8 mouse cellular contexts compared by ENCODE assay signal in genomic region chr19:44742131-44743020, GRCm38 (mm10). TPM values are rescaled to one million over a fixed set of nuclear protein-coding genes. Genes with fewer than 3 reads are reported as not detected.
A peak's percentile ranks its signal among the peaks of the same experiment; 100 is the strongest.
DNase-seq lines count a peak whose midpoint lies in the region; ATAC-seq lines count a peak whose summit lies in the region.

No protein-coding gene starts in this region.

- no peak for ATAC-seq in lung, embryonic 15.5 days (ENCODE audit: borderline replicate concordance, extremely low read depth, low FRiP score, low TSS enrichment)
- peak; percentile 24 for ATAC-seq in kidney, embryonic 15.5 days (replicated peaks; ENCODE audit: low FRiP score)
- ATAC-seq in neural tube, embryonic 12.5 days (ENCODE audit: low FRiP score, low read depth), result no peak

- peak overlapping the region; percentile 27 for H3K4me3 ChIP-seq in lung, embryonic 15.5 days
- peak overlapping the region; percentile 38 for H3K4me3 ChIP-seq in hindbrain, embryonic 10.5 days
- H3K4me3 ChIP-seq in kidney, embryonic 15.5 days (replicated peaks), result peak overlapping the region; percentile 44
- peak overlapping the region; percentile 24 for H3K4me3 ChIP-seq in neural tube, embryonic 12.5 days

- no peak for DNase-seq in lung, postnatal 10 days
- peak; percentile 59 for DNase-seq in hindbrain, embryonic 10.5 days (ENCODE audit: low spot score)
- no peak for DNase-seq in right cerebral cortex, adult 2 months (ENCODE audit: low spot score in 2 of 2)
- no peak for DNase-seq in ovary, adult 18-20 months (ENCODE audit: low spot score)
- DNase-seq in cerebellum, postnatal 36 days, result no peak

- under 1% methylated on average over 22 of the region's 22 CpGs for WGBS in lung, embryonic 15.5 days
- under 1% methylated on average over 22 of the region's 22 CpGs for WGBS in hindbrain, embryonic 10.5 days
- under 1% methylated on average over 22 of the region's 22 CpGs for WGBS in kidney, embryonic 15.5 days
- under 1% methylated on average over 22 of the region's 22 CpGs for WGBS in neural tube, embryonic 12.5 days

- no peaks in the 10 kb centered on the region for H3K9me3 ChIP-seq in lung, embryonic 15.5 days
- H3K9me3 ChIP-seq in hindbrain, embryonic 10.5 days, result 0 out of 2 replicates have a peak, but pooled peaks cover 5% of the 10 kb centered on the region
- H3K9me3 ChIP-seq in kidney, embryonic 15.5 days (replicated peaks), result no peaks in the 10 kb centered on the region
- H3K9me3 ChIP-seq in neural tube, embryonic 12.5 days, result no peaks in the 10 kb centered on the region

- peaks cover 98% of the 10 kb centered on the region for H3K27me3 ChIP-seq in lung, embryonic 15.5 days
- peaks cover 100% of the 10 kb centered on the region for H3K27me3 ChIP-seq in hindbrain, embryonic 10.5 days (ENCODE audit: insufficient read depth, poor library complexity, severe bottlenecking)
- peaks cover 82% of the 10 kb centered on the region for H3K27me3 ChIP-seq in kidney, embryonic 15.5 days
- H3K27me3 ChIP-seq in neural tube, embryonic 12.5 days (replicated peaks), result peaks cover 98% of the 10 kb centered on the region

- H3K4me1 ChIP-seq in lung, embryonic 15.5 days, result peaks cover 32% of the 10 kb centered on the region
- peaks cover 50% of the 10 kb centered on the region for H3K4me1 ChIP-seq in hindbrain, embryonic 10.5 days (replicated peaks)
- H3K4me1 ChIP-seq in kidney, embryonic 15.5 days, result peaks cover 65% of the 10 kb centered on the region
- peaks cover 27% of the 10 kb centered on the region for H3K4me1 ChIP-seq in neural tube, embryonic 12.5 days

- H3K9ac ChIP-seq in lung, embryonic 15.5 days, result no peak overlapping the region
- H3K9ac ChIP-seq in kidney, embryonic 15.5 days, result peak overlapping the region; percentile 60
- 0 out of 2 replicates have a peak overlapping the region, but pooled peaks have one; percentile 38 for H3K9ac ChIP-seq in neural tube, embryonic 12.5 days

- H3K4me2 ChIP-seq in lung, embryonic 15.5 days, result peak overlapping the region; percentile 56
- H3K4me2 ChIP-seq in kidney, embryonic 15.5 days, result peak overlapping the region; percentile 68
- peak overlapping the region; percentile 53 for H3K4me2 ChIP-seq in neural tube, embryonic 12.5 days (replicated peaks)

- H3K27ac ChIP-seq in lung, embryonic 15.5 days, result peak overlapping the region; percentile 48; the same call in 1 of the 2 replicates
- H3K27ac ChIP-seq in hindbrain, embryonic 10.5 days, result peak overlapping the region; percentile 59
- peak overlapping the region; percentile 99 for H3K27ac ChIP-seq in kidney, embryonic 15.5 days
- no peak overlapping the region for H3K27ac ChIP-seq in neural tube, embryonic 12.5 days

- H3K36me3 ChIP-seq in lung, embryonic 15.5 days, result no peaks in the 10 kb centered on the region
- no peaks in the 10 kb centered on the region for H3K36me3 ChIP-seq in hindbrain, embryonic 10.5 days
- H3K36me3 ChIP-seq in kidney, embryonic 15.5 days, result no peaks in the 10 kb centered on the region
- no peaks in the 10 kb centered on the region for H3K36me3 ChIP-seq in neural tube, embryonic 12.5 days

RNA-seq across cellular contexts. Expression of gene Pax2, which starts 13.5 kb away (rescaled TPM):
- 0.10 TPM in 1 of 2 replicates, not detected in the other for polyA plus RNA-seq in lung, embryonic 15.5 days (2015; fragmentation: Nextera tagmentation; extraction: Ambion mirVana)
- 3.2 and 8.2 TPM in 2 replicates for polyA plus RNA-seq in hindbrain, embryonic 10.5 days (2016; fragmentation: Nextera tagmentation; extraction: Ambion mirVana)
- 34.6 and 36.9 TPM in 2 replicates for polyA plus RNA-seq in kidney, embryonic 15.5 days (2015; fragmentation: Nextera tagmentation; extraction: Ambion mirVana)
- polyA plus RNA-seq in neural tube, embryonic 12.5 days (2016; fragmentation: Nextera tagmentation; extraction: Ambion mirVana), result 21.9 and 23.3 TPM in 2 replicates
